Mouse (Mus musculus) layer of hippocampus, postnatal 36 days (tissue): ENCODE measurements around the gene Krt78. TPM values are rescaled to one million over a fixed set of nuclear protein-coding genes. Genes with fewer than 3 reads are reported as not detected.
"Not testable (repeated sequence)": the region's sequence is repeated elsewhere in the genome, so short reads cannot be mapped to it uniquely, and the experiment has no call there.

Source experiments
- DNase-seq, 2 experiments: peaks; one replicate each; pipeline ENCODE4 v3.0.0; 2022
- total RNA-seq, 2 experiments: library from RNA; stranded (reverse); gene quantifications; 2 replicates each; pipeline ENCODE4 v1.2.3; 2021

Gene Krt78
- total RNA-seq = not detected

DNA sequence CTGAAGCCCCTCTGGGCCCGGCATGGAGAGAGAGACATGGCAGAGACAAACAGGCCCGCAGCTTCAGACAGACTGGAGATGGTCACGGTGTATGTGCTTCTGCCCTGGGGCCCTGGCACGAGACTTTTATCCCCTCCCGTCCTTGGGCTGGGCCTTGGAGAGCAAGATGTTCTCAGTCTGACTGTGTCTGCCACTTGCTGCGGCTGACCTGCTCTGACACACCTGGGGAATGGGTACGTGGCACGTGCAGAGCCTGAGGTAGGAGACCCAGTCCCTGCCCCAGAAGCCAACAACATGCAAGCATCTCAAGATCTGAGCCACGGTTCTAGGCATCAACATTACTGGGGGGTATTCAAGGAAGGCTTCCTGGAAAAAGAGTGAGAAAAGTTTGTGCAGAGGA lies at the start of gene Krt78:
Gene Krt78, minus strand, starts transcription at position 101 of the 400 bp plus-strand sequence.
- no peak for DNase-seq

GRCm38 (mm10) chr15:102003516-102003915 lies 49.4 kb upstream of the Krt78 start:
- no peak for DNase-seq

GRCm38 (mm10) chr15:102002646-102003488 lies 48.8 kb upstream of the Krt78 start:
- DNase-seq = no peak

DNA sequence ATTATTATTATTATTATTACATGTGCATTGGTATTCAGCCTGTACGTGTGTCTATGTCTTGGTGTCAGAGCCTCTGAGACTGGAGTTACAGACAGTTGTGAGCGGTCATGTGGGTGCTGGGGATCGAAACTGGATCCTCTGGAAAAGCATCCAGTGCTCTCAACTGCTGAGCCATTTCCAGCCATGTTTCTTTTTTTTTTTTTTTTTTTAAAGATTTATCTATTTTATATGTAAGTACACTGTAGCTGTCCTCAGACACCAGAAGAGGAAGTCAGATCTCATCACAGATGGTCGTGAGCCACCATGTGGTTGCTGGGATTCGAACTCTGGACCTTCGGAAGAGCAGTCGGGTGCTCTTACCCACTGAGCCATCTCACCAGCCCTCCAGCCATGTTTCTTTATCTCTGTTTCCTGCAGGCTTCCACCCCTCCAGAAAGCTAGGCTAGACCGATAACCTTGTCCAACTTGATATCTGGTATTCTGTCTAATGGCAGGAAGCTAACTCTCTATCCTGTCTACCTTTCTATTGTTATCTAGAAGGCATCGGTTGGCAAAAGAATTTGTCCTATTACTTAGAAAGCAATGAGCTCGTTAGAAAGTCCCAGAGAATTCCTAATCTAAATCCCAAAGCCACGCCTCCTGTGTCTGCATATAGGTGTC lies 45.7 kb upstream of the Krt78 start:
- no peak for DNase-seq

DNA sequence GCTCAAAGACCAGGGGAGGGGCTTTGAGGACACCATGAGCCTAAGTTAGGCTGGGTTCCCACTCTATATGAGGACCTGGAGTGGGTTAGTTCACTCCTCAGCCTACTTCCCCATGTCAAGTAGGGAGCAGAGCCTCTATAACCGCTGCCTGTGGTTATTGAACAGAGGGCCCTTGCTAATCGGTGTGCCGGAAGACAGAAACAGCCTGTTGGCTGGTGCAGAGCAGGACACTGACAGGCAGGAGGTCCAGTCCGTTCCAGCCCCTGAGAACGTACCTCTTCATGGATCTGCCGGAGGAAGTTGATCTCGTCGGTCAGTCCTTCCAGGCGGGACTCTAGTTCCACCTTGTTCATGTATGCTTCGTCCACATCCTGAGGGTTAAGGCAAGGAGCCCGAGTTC lies 45.1 kb upstream of the Krt78 start:
- DNase-seq = no peak

DNA sequence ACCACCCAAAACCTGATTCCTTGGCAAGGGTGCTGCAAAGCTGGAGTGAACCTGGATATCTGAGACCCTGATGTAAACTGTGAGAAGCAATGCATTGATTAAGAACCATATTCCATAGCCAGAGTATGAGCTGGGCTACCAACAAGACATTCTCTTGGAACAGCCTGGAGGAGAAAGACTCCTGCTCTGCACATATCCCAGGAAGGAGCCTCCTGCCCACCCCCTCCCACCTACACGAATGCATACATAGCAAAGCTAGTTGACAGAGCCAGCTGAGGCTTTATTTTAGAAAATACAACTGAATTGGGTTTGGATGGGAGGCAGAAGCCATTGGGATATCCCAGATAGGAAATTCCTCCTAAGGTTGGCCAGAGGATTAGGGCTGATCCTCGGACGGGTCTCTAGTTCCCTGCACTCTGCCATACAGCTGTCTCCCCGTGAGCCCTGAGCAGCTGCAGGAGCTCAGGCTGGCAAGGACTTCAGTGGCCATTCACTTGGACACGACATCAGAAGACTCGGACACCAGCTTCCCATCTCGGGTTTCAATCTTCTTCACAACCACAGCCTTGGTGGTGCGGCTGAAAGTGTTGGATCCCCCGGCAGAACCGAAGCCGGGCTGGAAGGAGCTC lies 42.5 kb upstream of the Krt78 start:
- not testable (repeated sequence) for DNase-seq

GRCm38 (mm10) chr15:101995484-101996236 lies 41.6 kb upstream of the Krt78 start:
- no peak for DNase-seq

GRCm38 (mm10) chr15:101994365-101994764 lies 40.3 kb upstream of the Krt78 start:
- no peak for DNase-seq

- no peak for DNase-seq
Measured at GRCm38 (mm10) chr15:101990946-101991345, 36.9 kb upstream of the Krt78 start.

- no peak for DNase-seq
Measured at GRCm38 (mm10) chr15:101988714-101989113, 34.6 kb upstream of the Krt78 start.

GRCm38 (mm10) chr15:101988119-101988518 lies 34.0 kb upstream of the Krt78 start:
- peak; percentile 78 to 86 for DNase-seq

DNA sequence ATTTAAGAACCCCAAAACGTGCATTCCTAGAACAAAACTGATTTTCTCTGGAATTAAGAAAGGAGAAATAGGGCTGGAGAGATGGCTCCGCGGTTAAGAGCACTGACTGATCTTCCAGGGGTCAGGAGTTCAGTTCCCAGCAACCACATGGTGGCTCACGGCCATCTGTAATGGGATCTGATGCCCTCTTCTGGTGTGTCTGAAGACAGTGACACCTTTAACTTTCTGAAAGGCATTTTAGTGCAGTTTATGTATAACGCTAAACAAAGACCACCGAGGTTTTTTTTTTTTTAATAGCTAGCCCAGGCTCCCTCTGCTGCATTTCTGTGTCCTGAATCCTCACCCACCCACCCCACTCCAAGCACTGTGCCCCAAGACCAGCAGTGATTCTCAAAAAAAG lies 30.7 kb upstream of the Krt78 start:
- no peak for DNase-seq

- peak; percentile 85 to 90 for DNase-seq
Measured at GRCm38 (mm10) chr15:101983949-101984601, 30.0 kb upstream of the Krt78 start.

- no peak for DNase-seq
Measured at GRCm38 (mm10) chr15:101983315-101983948, 29.3 kb upstream of the Krt78 start.

DNA sequence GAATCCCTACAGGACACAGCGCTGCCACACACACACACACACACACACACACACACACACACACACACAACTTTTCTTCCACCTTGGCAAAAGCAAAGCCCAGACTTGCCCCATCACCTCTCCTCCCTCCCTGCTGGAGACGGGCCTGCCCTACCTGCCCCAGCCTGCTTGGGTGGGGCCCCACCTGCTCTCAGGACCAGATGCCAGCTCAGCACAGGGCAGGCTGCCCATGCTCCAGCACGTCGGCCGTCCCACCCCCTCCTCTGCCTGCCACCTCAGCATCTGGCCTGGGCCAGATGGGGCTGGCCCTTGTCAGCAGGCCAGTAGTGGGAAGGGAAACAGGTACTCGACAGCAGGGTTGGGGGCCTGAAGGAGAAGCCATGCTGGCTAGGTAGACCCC lies 26.8 kb upstream of the Krt78 start:
- no peak for DNase-seq

DNA sequence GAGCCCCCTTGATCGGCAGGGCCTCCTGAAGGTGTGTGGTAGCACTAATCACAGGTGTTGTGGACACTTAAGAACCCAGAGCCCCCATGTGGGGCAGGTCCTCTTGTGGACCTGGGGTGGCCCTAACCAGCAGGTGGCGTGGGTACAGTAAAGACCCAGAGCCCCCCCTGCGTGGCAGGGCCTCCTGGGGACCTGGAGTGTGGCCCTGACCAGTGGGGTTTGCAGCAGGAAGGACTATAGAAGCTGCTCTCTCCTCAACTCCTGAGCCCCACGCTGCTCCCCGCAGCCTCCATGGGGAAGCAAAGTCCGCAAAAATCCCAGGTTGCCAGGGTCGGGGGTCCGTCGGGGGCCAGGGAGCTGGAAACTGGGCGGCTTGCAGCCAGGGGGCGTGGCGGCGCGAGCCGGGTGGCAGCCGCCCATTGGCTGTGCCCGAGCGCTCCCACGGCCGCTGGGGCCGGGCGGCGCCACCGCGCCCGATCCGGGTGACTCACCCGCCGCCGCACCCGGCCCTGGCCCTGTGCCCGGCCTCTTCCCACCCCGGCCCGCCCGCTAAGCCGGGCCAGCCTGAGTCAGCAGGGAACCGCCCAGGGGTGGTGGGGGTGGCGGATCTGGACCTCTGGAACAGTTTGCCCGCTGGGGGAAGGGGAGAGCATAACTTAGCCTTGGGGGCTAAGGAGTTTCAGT lies 23.1 kb upstream of the Krt78 start:
- DNase-seq = peak; percentile 72 to 76

GRCm38 (mm10) chr15:101976641-101977040 lies 22.6 kb upstream of the Krt78 start:
- DNase-seq = no peak

- DNase-seq = no peak
Measured at GRCm38 (mm10) chr15:101976023-101976422, 21.9 kb upstream of the Krt78 start.

DNA sequence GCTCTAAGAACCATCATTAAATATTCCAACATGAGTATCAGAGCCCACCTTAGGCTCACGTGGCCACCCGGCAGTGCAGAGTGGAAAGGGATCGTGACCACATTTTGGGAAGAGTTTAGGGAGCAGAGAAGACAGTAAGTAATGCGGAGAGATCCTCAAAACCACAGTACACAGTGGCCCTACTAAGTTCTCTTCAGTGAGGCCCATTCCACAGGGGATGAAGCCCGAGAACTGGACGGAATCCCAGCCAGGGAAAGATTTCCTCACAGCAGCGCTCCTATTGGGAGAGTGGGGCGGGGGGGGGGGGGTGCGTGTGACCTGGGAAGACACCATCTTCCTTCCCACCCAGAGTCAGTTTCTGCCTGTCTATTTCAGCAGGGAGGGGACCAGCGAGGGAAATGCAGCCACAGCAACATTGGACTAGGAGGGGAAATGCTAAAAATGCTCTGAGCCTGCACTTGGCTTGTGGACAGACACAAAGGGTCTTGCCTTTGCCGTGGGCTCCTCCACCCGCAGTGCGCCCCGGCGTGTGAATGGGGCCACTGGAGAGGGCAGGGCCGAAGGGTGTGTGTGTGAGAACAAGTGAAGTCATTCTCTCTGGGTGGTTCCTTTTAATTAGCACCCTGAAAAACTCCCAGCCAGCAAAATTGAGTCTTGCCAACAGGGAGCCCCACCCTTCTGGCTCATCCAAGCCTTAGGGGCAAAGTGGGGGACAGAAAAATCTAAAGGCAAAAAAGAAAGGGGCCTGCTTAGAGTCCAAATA lies 20.2 kb upstream of the Krt78 start:
- no peak for DNase-seq

DNA sequence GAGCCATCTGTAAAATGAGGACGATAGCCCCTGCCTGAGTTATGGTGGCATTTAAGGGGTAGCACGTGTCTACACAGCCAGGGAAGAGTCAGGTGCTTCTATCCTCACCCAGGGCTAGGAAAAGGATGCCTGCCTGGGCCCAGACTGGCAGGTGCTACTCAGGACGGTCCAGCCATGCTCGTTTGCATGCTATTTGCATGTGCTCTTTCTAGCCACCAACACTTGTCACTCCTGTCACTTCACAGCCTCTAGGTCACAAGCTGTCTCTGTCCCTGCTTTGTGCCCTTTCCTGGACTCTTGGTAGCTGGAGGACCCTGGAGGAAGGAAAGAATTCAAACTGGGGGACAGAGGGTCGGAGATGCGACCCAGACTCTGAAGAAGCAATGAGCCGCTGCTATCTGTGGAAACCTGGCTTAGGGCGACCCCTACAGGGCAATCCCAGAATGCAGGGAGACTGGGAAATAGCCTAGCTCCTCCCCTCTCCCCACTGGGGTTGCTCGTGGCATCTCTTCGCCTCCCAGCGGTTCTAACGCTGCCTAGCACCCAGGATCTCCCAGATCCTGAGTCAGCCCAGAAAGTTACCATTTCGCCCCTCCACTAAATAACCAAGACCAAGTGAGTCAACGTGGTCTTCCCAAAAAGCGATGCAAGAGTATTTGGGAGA lies 19.5 kb upstream of the Krt78 start:
- peak; percentile 94 to 97 for DNase-seq
